Comparison of ENCODE assay signal across 22 mouse cellular contexts in genomic region chr13:41379951-41380465, GRCm38 (mm10).
DNase-seq lines count a peak whose midpoint lies in the region; ATAC-seq and TF ChIP-seq lines count a peak whose summit lies in the region.
"Had no signal": no experiment of that assay in that cellular context is flagged by ENCODE, and none has a peak within 500 bp of the region (broad histone marks: within the 10 kb centered on the region; RNA-seq: fewer than 3 reads in every experiment).

No protein-coding gene starts in this region.

- no peak for ATAC-seq in midbrain, embryonic 11.5 days (ENCODE audit: low FRiP score)
- ATAC-seq in midbrain, postnatal 0 days (ENCODE audit: low FRiP score) = no peak
- no peak for ATAC-seq in midbrain, embryonic 15.5 days (replicated peaks)
- ATAC-seq: CD4-positive, CD25-positive, alpha-beta regulatory T cell, adult 4 months; forebrain, embryonic 15.5 days had no signal

- no peaks in the 10 kb centered on the region for H3K27me3 ChIP-seq in midbrain, embryonic 11.5 days (ENCODE audit: control insufficient read depth, insufficient read depth, low read length)
- H3K27me3 ChIP-seq in midbrain, postnatal 0 days (ENCODE audit: insufficient read depth, low read length) = no peaks in the 10 kb centered on the region
- no peaks in the 10 kb centered on the region for H3K27me3 ChIP-seq in midbrain, embryonic 15.5 days (replicated peaks)
- H3K27me3 ChIP-seq: embryonic facial prominence, embryonic 12.5 days; embryonic facial prominence, embryonic 15.5 days; forebrain, embryonic 12.5 days; forebrain, embryonic 15.5 days; hindbrain, embryonic 12.5 days; hindbrain, embryonic 15.5 days had no signal

- no peak overlapping the region for H3K27ac ChIP-seq in midbrain, embryonic 11.5 days (ENCODE audit: low read depth, low read length)
- H3K27ac ChIP-seq in midbrain, postnatal 0 days (ENCODE audit: low read depth, low read length) = no peak overlapping the region
- peak overlapping the region; percentile 33; the same call in 1 of the 2 replicates for H3K27ac ChIP-seq in bone marrow, adult 2 months (ENCODE audit: control insufficient read depth, insufficient read depth, low read depth, low read length, poor library complexity)
- no peak overlapping the region for H3K27ac ChIP-seq in midbrain, embryonic 15.5 days
- H3K27ac ChIP-seq: embryonic facial prominence, embryonic 12.5 days; embryonic facial prominence, embryonic 15.5 days; forebrain, embryonic 12.5 days; forebrain, embryonic 15.5 days; gastrocnemius, adult 2 months; heart, adult 2 months; heart, embryonic 10.5 days; hindbrain, embryonic 12.5 days; hindbrain, embryonic 15.5 days had no signal

- no peak for TF ChIP-seq POLR2A in bone marrow, adult 2 months (IDR thresholded peaks at IDR 0.05; ENCODE audit: borderline replicate concordance, control insufficient read depth, low read depth, low read length)

- no peak overlapping the region for H3K9ac ChIP-seq in midbrain, embryonic 11.5 days (ENCODE audit: low read length)
- no peak overlapping the region for H3K9ac ChIP-seq in midbrain, postnatal 0 days (replicated peaks; ENCODE audit: low read length, poor library complexity, severe bottlenecking)
- H3K9ac ChIP-seq in midbrain, embryonic 15.5 days = no peak overlapping the region
- H3K9ac ChIP-seq: embryonic facial prominence, embryonic 12.5 days; embryonic facial prominence, embryonic 15.5 days; forebrain, embryonic 12.5 days; forebrain, embryonic 15.5 days; hindbrain, embryonic 12.5 days; hindbrain, embryonic 15.5 days had no signal

- DNase-seq in midbrain, embryonic 11.5 days (ENCODE audit: low spot score, missing footprints) = peak; percentile 2
- no peak for DNase-seq in midbrain, postnatal 0 days (ENCODE audit: low spot score)
- DNase-seq in fat pad, adult 2 months (ENCODE audit: extremely low read depth, low read depth, low spot score) = peak; percentile 97
- no peak for DNase-seq in layer of hippocampus, adult 18-20 months (ENCODE audit: low spot score in 2 of 2)
- DNase-seq: adrenal gland, adult 8-10 months; adrenal gland, postnatal 25 days; cerebellum, adult 18-20 months; cerebellum, adult 9-10 months; cerebellum, postnatal 14 days; gastrocnemius, adult 2 months; gastrocnemius, postnatal 14 days; heart, adult 2 months had no signal

- TF ChIP-seq CTCF in midbrain, postnatal 0 days (IDR thresholded peaks at IDR 0.05) = no peak
- no peak for TF ChIP-seq CTCF in bone marrow, adult 2 months (IDR thresholded peaks at IDR 0.05; ENCODE audit: control insufficient read depth, insufficient read depth, low read length)

- no peaks in the 10 kb centered on the region for H3K36me3 ChIP-seq in midbrain, embryonic 11.5 days (ENCODE audit: control insufficient read depth, insufficient read depth, low read length)
- H3K36me3 ChIP-seq in midbrain, postnatal 0 days (ENCODE audit: insufficient read depth, low read length) = no peaks in the 10 kb centered on the region
- no peaks in the 10 kb centered on the region for H3K36me3 ChIP-seq in midbrain, embryonic 15.5 days (replicated peaks)
- H3K36me3 ChIP-seq: embryonic facial prominence, embryonic 12.5 days; embryonic facial prominence, embryonic 15.5 days; forebrain, embryonic 12.5 days; forebrain, embryonic 15.5 days; heart, embryonic 10.5 days; hindbrain, embryonic 12.5 days; hindbrain, embryonic 15.5 days had no signal

- H3K4me2 ChIP-seq in midbrain, embryonic 11.5 days = no peak overlapping the region
- no peak overlapping the region for H3K4me2 ChIP-seq in midbrain, postnatal 0 days (ENCODE audit: low read depth, low read length, poor library complexity, severe bottlenecking)
- H3K4me2 ChIP-seq in midbrain, embryonic 15.5 days = no peak overlapping the region
- H3K4me2 ChIP-seq: embryonic facial prominence, embryonic 12.5 days; embryonic facial prominence, embryonic 15.5 days; forebrain, embryonic 12.5 days; forebrain, embryonic 15.5 days; hindbrain, embryonic 12.5 days; hindbrain, embryonic 15.5 days had no signal

- no peaks in the 10 kb centered on the region for H3K9me3 ChIP-seq in midbrain, embryonic 11.5 days (ENCODE audit: control insufficient read depth, low read length)
- no peaks in the 10 kb centered on the region for H3K9me3 ChIP-seq in midbrain, postnatal 0 days (ENCODE audit: low read length)
- no peaks in the 10 kb centered on the region for H3K9me3 ChIP-seq in midbrain, embryonic 15.5 days
- H3K9me3 ChIP-seq: embryonic facial prominence, embryonic 12.5 days; embryonic facial prominence, embryonic 15.5 days; forebrain, embryonic 12.5 days; forebrain, embryonic 15.5 days; heart, embryonic 10.5 days; hindbrain, embryonic 12.5 days; hindbrain, embryonic 15.5 days had no signal

- peaks cover 5% of the 10 kb centered on the region; the same call in 1 of the 2 replicates for H3K4me1 ChIP-seq in midbrain, embryonic 11.5 days (ENCODE audit: control insufficient read depth, insufficient read depth, low read length)
- no peaks in the 10 kb centered on the region for H3K4me1 ChIP-seq in midbrain, postnatal 0 days (ENCODE audit: insufficient read depth, low read length)
- H3K4me1 ChIP-seq in bone marrow, adult 2 months (ENCODE audit: control insufficient read depth, insufficient read depth, low read length) = peaks cover 10% of the 10 kb centered on the region
- no peaks in the 10 kb centered on the region for H3K4me1 ChIP-seq in midbrain, embryonic 15.5 days
- H3K4me1 ChIP-seq: embryonic facial prominence, embryonic 15.5 days; forebrain, embryonic 15.5 days; heart, embryonic 10.5 days; hindbrain, embryonic 12.5 days; hindbrain, embryonic 15.5 days had no signal

- no peak overlapping the region for H3K4me3 ChIP-seq in midbrain, embryonic 11.5 days (ENCODE audit: low read depth, low read length)
- no peak overlapping the region for H3K4me3 ChIP-seq in midbrain, postnatal 0 days (ENCODE audit: low read depth, low read length)
- H3K4me3 ChIP-seq in bone marrow, adult 2 months (replicated peaks; ENCODE audit: control insufficient read depth, low read depth, low read length) = no peak overlapping the region
- H3K4me3 ChIP-seq in midbrain, embryonic 15.5 days = no peak overlapping the region
- H3K4me3 ChIP-seq: embryonic facial prominence, embryonic 12.5 days; embryonic facial prominence, embryonic 15.5 days; forebrain, embryonic 12.5 days; forebrain, embryonic 15.5 days; gastrocnemius, adult 2 months; heart, adult 2 months; heart, embryonic 10.5 days; hindbrain, embryonic 12.5 days; hindbrain, embryonic 15.5 days had no signal

- WGBS in midbrain, embryonic 11.5 days = 89% methylated on average over 4 of the region's 4 CpGs
- WGBS in midbrain, postnatal 0 days = 90% methylated on average over 4 of the region's 4 CpGs
- WGBS in bone marrow, adult 2 months = 72% methylated on average over 4 of the region's 4 CpGs
- WGBS in midbrain, embryonic 15.5 days = 90% methylated on average over 4 of the region's 4 CpGs

Comparison
In these comparisons a context has a peak if more than half of its experiments do, and no peak if none do; other contexts are left out.
1. DNase-seq: peak in midbrain, embryonic 11.5 days (single experiment) and fat pad, adult 2 months (single experiment); none in midbrain, postnatal 0 days (single experiment) and layer of hippocampus, adult 18-20 months (0 of 2).